Mouse (Mus musculus): Measurements from ENCODE around the gene Mn1.

GRCm38 (mm10) chr5:111458675-111459074 is 41.5 kb downstream of the Mn1 start:
- TF ChIP-seq E2F4 (IDR thresholded peaks at IDR 0.05; ENCODE audit: insufficient read depth) (no peak), POLR2AphosphoS2 (IDR thresholded peaks at IDR 0.05; ENCODE audit: insufficient read length, low read depth) (no peak), TCF12 (IDR thresholded peaks at IDR 0.05; ENCODE audit: insufficient read depth, poor library complexity, severe bottlenecking) (no peak), REST (IDR thresholded peaks at IDR 0.05; ENCODE audit: insufficient read depth, insufficient read length) (no peak), CEBPB (IDR thresholded peaks at IDR 0.05; ENCODE audit: insufficient read depth, poor library complexity, severe bottlenecking) (no peak), USF1 (IDR thresholded peaks at IDR 0.05; ENCODE audit: low read depth) (no peak), MAX (IDR thresholded peaks at IDR 0.05; ENCODE audit: low read depth) (no peak), POLR2A (IDR thresholded peaks at IDR 0.05; ENCODE audit: insufficient read length, low read depth) (no peak), TCF3 (IDR thresholded peaks at IDR 0.05; ENCODE audit: insufficient read length, low read depth) (no peak), MYOG (IDR thresholded peaks at IDR 0.05; ENCODE audit: control insufficient read depth in 1 of 3, insufficient read depth in 1 of 3, insufficient read length in 2 of 3, low read depth in 2 of 3) (no peak)
